Mouse (Mus musculus): ENCODE measurements around the gene Scn5a. TPM values are rescaled to one million over a fixed set of nuclear protein-coding genes. Genes with fewer than 3 reads are reported as not detected.
A peak's percentile ranks its signal among the peaks of the same experiment; 100 is the strongest.

The Scn5a gene
- 6.0 and 9.0 TPM in 2 replicates for total RNA-seq (2012; rRNA removed)
- total RNA-seq (2014; rRNA removed): 1.9 and 2.0 TPM in 2 replicates
- polyA plus RNA-seq (2012; ENCODE audit: insufficient read length, low read depth): 4.2 and 4.3 TPM in 2 replicates

DNA sequence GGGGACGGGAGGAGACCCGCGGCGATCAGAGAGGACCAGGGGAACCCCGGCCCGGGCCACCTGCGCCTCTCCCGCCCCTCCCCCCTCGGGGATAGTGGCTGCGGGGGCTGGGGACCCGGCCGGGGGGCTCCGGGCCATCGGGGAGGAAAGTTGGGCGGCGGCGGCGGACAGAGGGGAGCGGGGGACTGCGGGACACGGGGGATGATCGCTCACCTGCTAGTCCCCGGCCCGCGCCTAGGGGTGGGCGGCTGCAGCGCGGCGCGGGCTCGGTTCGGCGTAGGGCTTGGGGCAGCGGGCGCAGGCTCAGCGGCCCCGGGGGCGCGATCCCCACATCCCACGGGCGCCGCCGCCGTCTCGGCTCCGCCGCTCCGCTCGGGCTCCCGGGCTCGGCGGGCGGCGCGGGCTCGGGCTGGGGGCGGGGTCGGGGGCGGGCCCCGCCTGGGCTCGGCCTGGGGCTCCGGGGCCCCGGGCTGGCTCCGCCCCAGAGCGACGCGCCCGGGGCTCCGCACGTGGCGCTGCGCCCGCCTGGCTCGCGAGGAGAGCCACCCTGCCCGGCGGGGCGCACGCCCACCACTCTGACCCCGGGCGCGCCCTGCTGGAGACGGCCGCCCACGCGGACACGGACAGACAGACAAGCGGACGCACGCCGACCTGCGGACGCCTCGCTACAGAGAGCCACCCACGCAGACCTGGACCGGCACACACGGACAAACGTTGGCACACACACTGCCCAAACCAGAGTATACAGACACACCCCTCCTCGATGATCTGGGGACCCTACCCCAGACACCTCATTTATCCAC, at the start of gene Scn5a:
TSS of gene Scn5a (minus strand) at position 381 of the 803 bp plus-strand sequence.
- no peak within 1 kb of the TSS for H3K27ac ChIP-seq (ENCODE audit: insufficient read depth, low read depth)
- H3K4me2 ChIP-seq (ENCODE audit: insufficient read depth, low read depth, poor library complexity, severe bottlenecking): peak within 1 kb of the TSS; percentile 77
- peaks cover 16% of the 10 kb centered on the region for H3K27me3 ChIP-seq (replicated peaks)
- H3K36me3 ChIP-seq (replicated peaks in 1 of 2; ENCODE audit: control insufficient read depth in 1 of 2, insufficient read depth in 1 of 2, low read length in 1 of 2): no peaks in the 10 kb centered on the region
- no peaks in the 10 kb centered on the region for H3K79me2 ChIP-seq (replicated peaks; ENCODE audit: control insufficient read depth, extremely low read depth, insufficient read depth, poor library complexity, severe bottlenecking)
- no peak for DNase-seq (ENCODE audit: extremely low read depth)
- no peaks in the 10 kb centered on the region for H3K9me3 ChIP-seq (replicated peaks; ENCODE audit: low read length)
- peak within 1 kb of the TSS; percentile 67 to 88 (median 67) for H3K4me3 ChIP-seq (replicated peaks in 1 of 3; ENCODE audit: low read depth in 2 of 3, low read length in 2 of 3, poor library complexity in 1 of 3)
- dilution Hi-C loops (cut with MboI; ENCODE audit: extremely low pct_ligation_motif_present, extremely low pct_unique_long_range_greater_than_20kb, low sequenced_read_pairs) (no loop called here), in situ Hi-C loops (cut with MboI; ENCODE audit: low pct_ligation_motif_present, low pct_unique_long_range_greater_than_20kb, low sequenced_read_pairs) (loop anchor here (10.0 kb wide), 1 partner anchor 474 kb away; the partner anchor contains the start of gene Dlec1)
- peak within 1 kb of the TSS; percentile 62 for H3K9ac ChIP-seq (ENCODE audit: insufficient read depth, low read depth)
- peaks cover 26 to 49% of the 10 kb centered on the region in 2 experiments for H3K4me1 ChIP-seq (ENCODE audit: control insufficient read depth in 1 of 2, insufficient read depth in 2 of 2)
- TF ChIP-seq USF1 (IDR thresholded peaks at IDR 0.05; ENCODE audit: low read depth, low read length) (no peak), BHLHE40 (IDR thresholded peaks at IDR 0.05; ENCODE audit: low read depth, low read length) (peak; percentile 72), MXI1 (IDR thresholded peaks at IDR 0.05; ENCODE audit: low read depth, low read length) (peak; percentile 47; the same call in 1 of the 2 replicates), CHD1 (IDR thresholded peaks at IDR 0.05; ENCODE audit: low read depth, low read length) (no peak), USF2 (conservative IDR thresholded peaks at IDR 0.05; ENCODE audit: low read depth, low read length) (no peak), MAFK (IDR thresholded peaks at IDR 0.05; ENCODE audit: insufficient replicate concordance, low read length) (no peak), MAX (IDR thresholded peaks at IDR 0.05; ENCODE audit: low read length) (peak; percentile 9; the same call in 1 of the 2 replicates), POLR2AphosphoS2 (IDR thresholded peaks at IDR 0.05; ENCODE audit: low read depth, low read length) (no peak), CTCF (conservative IDR thresholded peaks at IDR 0.05 in 1 of 2, IDR thresholded peaks at IDR 0.05 in 1 of 2; ENCODE audit: low read depth in 2 of 2, low read length in 2 of 2) (no peak), IRF4 (IDR thresholded peaks at IDR 0.05; ENCODE audit: low read depth, low read length) (no peak), SIN3A (IDR thresholded peaks at IDR 0.05; ENCODE audit: low read length) (no peak), RAD21 (IDR thresholded peaks at IDR 0.05; ENCODE audit: low read depth, low read length) (no peak), CHD2 (IDR thresholded peaks at IDR 0.05; ENCODE audit: low read length) (peak; percentile 68), GABPA (IDR thresholded peaks at IDR 0.05; ENCODE audit: insufficient replicate concordance, low read depth, low read length) (no peak), SMC3 (IDR thresholded peaks at IDR 0.05; ENCODE audit: low read depth, low read length) (no peak; the same call in 1 of the 2 replicates), E2F4 (IDR thresholded peaks at IDR 0.05; ENCODE audit: insufficient replicate concordance, low read depth, low read length) (no peak), TCF12 (IDR thresholded peaks at IDR 0.05; ENCODE audit: low read depth, low read length) (peak; percentile 63; the same call in 1 of the 2 replicates)

DNA sequence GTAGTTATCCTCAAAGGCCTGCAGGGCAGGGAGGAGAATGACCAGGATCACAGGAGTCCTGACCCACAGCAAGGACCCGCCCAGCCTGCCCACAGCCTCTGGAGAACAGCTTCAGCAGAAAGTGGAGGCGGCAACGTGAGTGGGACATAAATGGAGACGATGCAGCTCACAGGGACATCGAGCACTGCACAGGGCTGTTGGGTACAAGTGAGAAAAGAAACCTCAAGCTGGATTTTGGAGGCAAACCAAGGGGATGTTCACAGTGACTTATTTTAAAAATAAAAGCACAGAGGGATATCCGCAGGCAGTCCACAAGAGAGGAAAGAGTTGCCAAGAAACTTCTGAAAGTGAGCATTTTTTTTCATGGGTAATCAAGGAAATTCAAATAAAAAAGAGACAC, 48.4 kb upstream of the Scn5a start:
- Histone ChIP-seq H3K36me3 (replicated peaks in 1 of 2; ENCODE audit: control insufficient read depth in 1 of 2, insufficient read depth in 1 of 2, low read length in 1 of 2) (no peaks in the 10 kb centered on the region), H3K9ac (ENCODE audit: insufficient read depth, low read depth) (no peak overlapping the region), H3K4me3 (replicated peaks in 1 of 3; ENCODE audit: low read depth in 2 of 3, low read length in 2 of 3, poor library complexity in 1 of 3) (no peak overlapping the region), H3K27me3 (replicated peaks) (peaks cover 92% of the 10 kb centered on the region), H3K79me2 (replicated peaks; ENCODE audit: control insufficient read depth, extremely low read depth, insufficient read depth, poor library complexity, severe bottlenecking) (no peaks in the 10 kb centered on the region), H3K9me3 (replicated peaks; ENCODE audit: low read length) (peaks cover 3% of the 10 kb centered on the region), H3K4me1 (ENCODE audit: control insufficient read depth in 1 of 2, insufficient read depth in 2 of 2) (peaks cover 0 to 4% of the 10 kb centered on the region in 2 experiments; a peak in 2 of 4 replicates), H3K4me2 (ENCODE audit: insufficient read depth, low read depth, poor library complexity, severe bottlenecking) (no peak overlapping the region), H3K27ac (ENCODE audit: insufficient read depth, low read depth) (no peak overlapping the region)
- no peak for DNase-seq (ENCODE audit: extremely low read depth)
- in situ Hi-C loops (cut with MboI; ENCODE audit: low pct_ligation_motif_present, low pct_unique_long_range_greater_than_20kb, low sequenced_read_pairs) (no loop called here), dilution Hi-C loops (cut with MboI; ENCODE audit: extremely low pct_ligation_motif_present, extremely low pct_unique_long_range_greater_than_20kb, low sequenced_read_pairs) (no loop called here)
- TF ChIP-seq CHD2 (IDR thresholded peaks at IDR 0.05; ENCODE audit: low read length): no peak
- no peak for TF ChIP-seq MAX (IDR thresholded peaks at IDR 0.05; ENCODE audit: low read length)
- TF ChIP-seq UBTF (IDR thresholded peaks at IDR 0.05; ENCODE audit: low read depth, low read length): no peak
- no peak for TF ChIP-seq E2F4 (IDR thresholded peaks at IDR 0.05; ENCODE audit: insufficient replicate concordance, low read depth, low read length)
- no peak for TF ChIP-seq MAFK (IDR thresholded peaks at IDR 0.05; ENCODE audit: insufficient replicate concordance, low read length)
- TF ChIP-seq RAD21 (IDR thresholded peaks at IDR 0.05; ENCODE audit: low read depth, low read length): no peak
- TF ChIP-seq JUND (conservative IDR thresholded peaks at IDR 0.05; ENCODE audit: low read depth, low read length): no peak
- TF ChIP-seq POLR2AphosphoS2 (IDR thresholded peaks at IDR 0.05; ENCODE audit: low read depth, low read length): no peak
- no peak for TF ChIP-seq HCFC1 (IDR thresholded peaks at IDR 0.05; ENCODE audit: low read depth, low read length)
- TF ChIP-seq MAZ (IDR thresholded peaks at IDR 0.05; ENCODE audit: low read depth, low read length): no peak

Measured in CH12.LX (cell line).